Mouse (Mus musculus) lung, adult 10 weeks (tissue): ENCODE measurements around the gene Mocs2. TPM values are rescaled to one million over a fixed set of nuclear protein-coding genes. Genes with fewer than 3 reads are reported as not detected.

Source experiments
- polyA plus RNA-seq: library from polyadenylated mRNA; stranded (reverse); fragments of 350-450 nt; fragmentation: Illumina TruSeq; extraction: RNeasy Lipid Tissue Mini Kit (QIAGEN cat#74804); gene quantifications from one replicate; pipeline ENCODE4 v1.2.3, GENCODE M21; 2014; ENCODE audit warnings: low read depth, low replicate concordance; ENCODE audit not compliant: insufficient read depth

The Mocs2 gene
- polyA plus RNA-seq: 56.7 TPM

DNA sequence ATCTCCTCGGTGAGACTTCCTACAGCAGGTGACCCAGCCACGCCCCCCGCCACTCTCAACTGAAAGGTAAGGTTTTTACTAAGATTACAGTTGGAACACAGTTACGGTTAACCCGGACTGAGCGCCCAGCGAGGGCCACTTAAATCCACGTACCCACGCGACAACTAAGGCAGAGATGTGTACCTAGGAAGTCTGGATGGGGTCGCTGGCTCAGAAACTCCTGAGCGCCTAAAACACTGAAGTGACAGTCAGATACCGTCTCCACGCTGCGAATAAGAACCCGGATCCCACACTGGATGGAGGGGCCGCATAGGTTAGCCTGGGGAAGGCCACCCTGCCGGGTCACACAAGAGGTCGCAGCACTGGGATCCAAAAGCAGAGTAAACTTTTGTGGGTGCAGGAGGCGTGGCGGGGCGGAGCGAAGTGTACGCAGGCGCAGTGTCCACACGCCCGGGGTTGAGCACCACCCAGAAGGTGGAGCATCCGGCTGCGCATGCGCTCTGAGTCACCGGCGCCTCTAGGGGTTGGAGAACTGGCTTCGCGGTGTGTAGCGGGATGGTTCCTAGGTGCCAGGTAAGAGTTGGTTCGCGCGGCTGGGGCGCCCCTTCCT lies at the start of gene Mocs2:
Gene Mocs2 (plus strand): TSS at position 486 of the 610 bp plus-strand sequence.

Other genes with a start within 250 kb of the Mocs2 start
- gene Itga2, start 113.9 kb downstream of the Mocs2 start, polyA plus RNA-seq: 2.6 TPM